Mouse (Mus musculus) stomach, postnatal 0 days (tissue): ENCODE measurements at regions not wholly inside any gene's neighbourhood (a gene's known extent, or its start where the extent isn't known, plus 50 kb on each side); places are given as distances from the start of the nearest gene placed in this dataset.

Experiments used
- CTCF ChIP-seq: IDR thresholded peaks from 2 replicates; pipeline ENCODE4 v1.5.1; 2016; ENCODE audit warnings: antibody characterized with exemption, low read depth, mild to moderate bottlenecking, moderate library complexity
- EP300 ChIP-seq: optimal IDR thresholded peaks from 2 replicates; pipeline ENCODE3; 2016; ENCODE audit warnings: antibody characterized with exemption

DNA sequence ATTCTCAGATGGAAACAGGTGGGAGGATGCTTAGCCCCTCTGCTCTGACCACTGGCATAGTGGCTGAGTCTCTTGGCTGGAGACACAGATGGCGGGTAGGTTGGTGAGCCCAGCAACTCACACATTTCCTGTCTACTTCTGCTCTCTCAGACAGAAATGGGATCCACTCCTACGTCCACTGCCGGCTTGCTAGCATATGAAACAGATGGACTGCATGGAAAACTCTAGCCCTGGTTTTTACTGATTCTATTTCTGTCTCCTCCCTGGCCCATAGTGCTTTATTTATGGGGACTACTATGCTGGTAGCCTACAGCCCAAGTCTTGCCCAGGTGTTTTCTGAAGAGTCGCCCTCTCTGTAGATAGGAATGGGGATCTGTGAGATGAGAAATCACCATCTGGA is 88.9 kb downstream of the Neurod6 start:
- TF ChIP-seq CTCF (no peak), EP300 (no peak)
